Mouse (Mus musculus): ENCODE data around the gene Map3k20. TPM values are rescaled to one million over a fixed set of nuclear protein-coding genes. Genes with fewer than 3 reads are reported as not detected.

Gene Map3k20
- polyA plus RNA-seq, 1 experiment from 2014 or later: 9.5 TPM

DNA sequence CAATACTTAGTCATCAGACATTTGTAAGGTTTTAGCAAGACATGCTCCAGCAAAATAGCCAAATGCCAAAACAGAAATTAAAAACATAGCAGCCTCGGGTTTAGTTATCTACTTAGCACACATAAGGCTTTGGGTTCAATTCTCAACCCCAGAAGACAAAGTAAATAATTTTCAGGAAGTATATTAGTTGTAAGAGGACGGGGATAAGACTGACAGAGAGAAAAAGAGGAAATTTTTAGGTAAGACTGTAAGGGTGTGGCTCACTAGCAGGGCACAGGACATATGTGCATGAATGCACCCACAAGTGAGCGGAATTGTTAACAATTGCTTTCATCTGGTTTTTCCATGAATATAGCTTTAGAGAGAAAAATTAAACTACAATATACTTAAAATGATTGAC is 158.5 kb downstream of the Map3k20 start:
- H3K9me3 ChIP-seq (ENCODE audit: control insufficient read depth, low read length): no peaks in the 10 kb centered on the region
- ATAC-seq (replicated peaks; ENCODE audit: low FRiP score): no peak
- WGBS: 88% methylated on average over 3 of the region's 3 CpGs
- no peak overlapping the region for H3K4me2 ChIP-seq (ENCODE audit: low read depth, low read length, severe bottlenecking)
- no peak for DNase-seq (ENCODE audit: low spot score)
- no peak overlapping the region for H3K4me3 ChIP-seq (ENCODE audit: low read depth, low read length)
- H3K4me1 ChIP-seq (replicated peaks; ENCODE audit: control insufficient read depth, insufficient read depth, low read length): 0 out of 2 replicates have a peak, but pooled peaks cover 1% of the 10 kb centered on the region
- no peak overlapping the region for H3K27ac ChIP-seq (ENCODE audit: low read depth, low read length)
- no peaks in the 10 kb centered on the region for H3K27me3 ChIP-seq (ENCODE audit: control insufficient read depth, insufficient read depth, low read length)
- H3K9ac ChIP-seq (ENCODE audit: low read length): no peak overlapping the region
- no peaks in the 10 kb centered on the region for H3K36me3 ChIP-seq (ENCODE audit: control insufficient read depth, insufficient read depth, low read length)

DNA sequence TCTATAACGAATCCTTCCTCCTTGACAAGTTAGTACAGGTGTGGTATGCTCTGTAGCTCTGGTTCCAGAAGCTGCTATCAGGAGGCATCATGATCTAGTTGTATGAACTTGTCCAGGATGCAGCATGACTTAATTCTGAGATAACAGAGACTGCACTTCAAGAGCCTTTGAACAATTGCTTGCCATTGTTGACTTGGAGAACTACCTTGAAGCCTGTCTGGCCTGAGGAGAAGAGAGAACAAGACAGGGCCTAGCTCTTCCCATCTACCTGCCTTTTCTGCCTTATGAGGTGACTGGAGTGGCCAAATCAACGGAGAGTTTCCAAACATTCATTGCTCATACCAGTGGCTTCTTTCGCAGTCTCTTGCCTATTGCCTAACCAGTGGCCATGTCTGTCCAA is 160.7 kb downstream of the Map3k20 start:
- Histone ChIP-seq H3K36me3 (ENCODE audit: control insufficient read depth, insufficient read depth, low read length) (no peaks in the 10 kb centered on the region), H3K4me3 (ENCODE audit: low read depth, low read length) (no peak overlapping the region), H3K27ac (ENCODE audit: low read depth, low read length) (no peak overlapping the region), H3K27me3 (ENCODE audit: control insufficient read depth, insufficient read depth, low read length) (no peaks in the 10 kb centered on the region), H3K9ac (ENCODE audit: low read length) (no peak overlapping the region), H3K9me3 (ENCODE audit: control insufficient read depth, low read length) (no peaks in the 10 kb centered on the region), H3K4me2 (ENCODE audit: low read depth, low read length, severe bottlenecking) (no peak overlapping the region), H3K4me1 (replicated peaks; ENCODE audit: control insufficient read depth, insufficient read depth, low read length) (0 out of 2 replicates have a peak, but pooled peaks cover 1% of the 10 kb centered on the region)
- DNase-seq (ENCODE audit: low spot score) (no peak), ATAC-seq (replicated peaks; ENCODE audit: low FRiP score) (no peak)
- WGBS: 93% methylated on average over 3 of the region's 3 CpGs

DNA sequence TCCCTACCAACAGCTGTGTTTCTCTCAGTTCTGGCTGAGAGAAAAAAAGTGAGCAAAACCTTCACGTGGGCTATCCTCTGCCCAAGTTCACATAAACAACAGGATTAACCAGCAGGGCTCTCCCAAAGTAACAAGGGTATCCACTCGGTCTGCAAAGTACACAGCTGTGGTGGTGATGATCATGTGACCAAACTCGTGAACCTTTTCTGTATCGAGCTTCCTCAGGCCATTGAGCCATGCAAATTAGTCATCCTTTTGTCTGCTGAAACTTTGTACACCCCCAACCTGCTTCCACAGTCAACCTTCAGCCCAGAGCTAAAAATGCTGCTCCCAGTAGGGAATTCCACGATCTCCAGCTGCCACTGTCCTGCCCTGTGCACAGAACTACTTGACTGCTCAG is 161.2 kb downstream of the Map3k20 start:
- no peak overlapping the region for H3K4me3 ChIP-seq (ENCODE audit: low read depth, low read length)
- H3K4me1 ChIP-seq (replicated peaks; ENCODE audit: control insufficient read depth, insufficient read depth, low read length): 0 out of 2 replicates have a peak, but pooled peaks cover 1% of the 10 kb centered on the region
- H3K27ac ChIP-seq (ENCODE audit: low read depth, low read length): no peak overlapping the region
- WGBS: 36% methylated on average over 5 of the region's 5 CpGs
- no peaks in the 10 kb centered on the region for H3K9me3 ChIP-seq (ENCODE audit: control insufficient read depth, low read length)
- no peak overlapping the region for H3K9ac ChIP-seq (ENCODE audit: low read length)
- H3K36me3 ChIP-seq (ENCODE audit: control insufficient read depth, insufficient read depth, low read length): no peaks in the 10 kb centered on the region
- ATAC-seq (replicated peaks; ENCODE audit: low FRiP score) (no peak), DNase-seq (ENCODE audit: low spot score) (no peak)
- H3K4me2 ChIP-seq (ENCODE audit: low read depth, low read length, severe bottlenecking): no peak overlapping the region
- no peaks in the 10 kb centered on the region for H3K27me3 ChIP-seq (ENCODE audit: control insufficient read depth, insufficient read depth, low read length)

DNA sequence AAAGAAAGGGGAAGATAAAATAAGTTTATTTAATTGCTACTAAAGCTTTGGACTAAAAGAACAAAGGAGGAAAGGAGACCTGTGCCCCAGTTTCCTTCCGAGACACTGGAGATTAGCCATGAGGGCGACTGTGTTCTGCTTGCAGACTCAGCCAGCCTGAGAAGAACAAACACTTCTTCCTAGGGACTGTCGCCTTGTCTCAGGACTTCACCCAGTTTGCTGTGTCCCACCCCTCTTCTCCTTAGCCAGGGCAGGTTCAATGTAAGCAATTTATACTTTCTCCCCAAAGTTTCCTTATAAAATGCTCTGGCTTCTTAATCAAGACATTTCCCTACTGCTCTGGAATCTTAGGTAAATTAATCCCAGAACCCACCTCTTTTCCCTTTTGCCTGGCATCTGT is 168.1 kb downstream of the Map3k20 start:
- H3K36me3 ChIP-seq (ENCODE audit: control insufficient read depth, insufficient read depth, low read length): no peaks in the 10 kb centered on the region
- 23% methylated on average over 3 of the region's 3 CpGs for WGBS
- H3K27me3 ChIP-seq (ENCODE audit: control insufficient read depth, insufficient read depth, low read length): no peaks in the 10 kb centered on the region
- DNase-seq (ENCODE audit: low spot score) (no peak), ATAC-seq (replicated peaks; ENCODE audit: low FRiP score) (no peak)
- no peak overlapping the region for H3K4me3 ChIP-seq (ENCODE audit: low read depth, low read length)
- H3K9ac ChIP-seq (ENCODE audit: low read length): no peak overlapping the region
- no peak overlapping the region for H3K4me2 ChIP-seq (ENCODE audit: low read depth, low read length, severe bottlenecking)
- 0 out of 2 replicates have a peak, but pooled peaks cover 2% of the 10 kb centered on the region for H3K4me1 ChIP-seq (replicated peaks; ENCODE audit: control insufficient read depth, insufficient read depth, low read length)
- no peak overlapping the region for H3K27ac ChIP-seq (ENCODE audit: low read depth, low read length)
- H3K9me3 ChIP-seq (ENCODE audit: control insufficient read depth, low read length): no peaks in the 10 kb centered on the region

DNA sequence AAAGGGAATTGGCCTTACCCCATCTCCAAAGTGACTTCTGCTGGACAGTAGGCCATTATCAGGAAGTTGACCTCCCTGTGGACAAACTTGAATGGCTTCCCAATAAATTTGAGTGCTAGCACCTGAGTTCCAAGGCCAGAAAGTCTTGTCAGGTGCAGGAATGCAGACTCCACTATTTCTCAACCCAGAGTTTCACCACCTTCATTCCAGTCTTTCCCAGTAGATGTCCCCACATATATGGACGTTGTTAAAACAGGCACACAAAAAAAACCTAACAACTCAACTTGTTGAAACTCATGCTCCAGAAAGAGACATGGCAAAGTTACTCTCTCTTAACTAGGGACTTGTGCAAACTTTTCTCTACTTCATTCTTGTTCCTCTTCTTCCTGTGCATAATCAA is 170.8 kb downstream of the Map3k20 start:
- Histone ChIP-seq H3K4me1 (replicated peaks; ENCODE audit: control insufficient read depth, insufficient read depth, low read length) (0 out of 2 replicates have a peak, but pooled peaks cover 2% of the 10 kb centered on the region), H3K27ac (ENCODE audit: low read depth, low read length) (no peak overlapping the region), H3K36me3 (ENCODE audit: control insufficient read depth, insufficient read depth, low read length) (no peaks in the 10 kb centered on the region), H3K9me3 (ENCODE audit: control insufficient read depth, low read length) (no peaks in the 10 kb centered on the region), H3K27me3 (ENCODE audit: control insufficient read depth, insufficient read depth, low read length) (no peaks in the 10 kb centered on the region), H3K9ac (ENCODE audit: low read length) (no peak overlapping the region), H3K4me3 (ENCODE audit: low read depth, low read length) (no peak overlapping the region), H3K4me2 (ENCODE audit: low read depth, low read length, severe bottlenecking) (no peak overlapping the region)
- WGBS: 68% methylated on average over 1 of the region's 1 CpGs
- ATAC-seq (replicated peaks; ENCODE audit: low FRiP score): no peak
- DNase-seq (ENCODE audit: low spot score): no peak

DNA sequence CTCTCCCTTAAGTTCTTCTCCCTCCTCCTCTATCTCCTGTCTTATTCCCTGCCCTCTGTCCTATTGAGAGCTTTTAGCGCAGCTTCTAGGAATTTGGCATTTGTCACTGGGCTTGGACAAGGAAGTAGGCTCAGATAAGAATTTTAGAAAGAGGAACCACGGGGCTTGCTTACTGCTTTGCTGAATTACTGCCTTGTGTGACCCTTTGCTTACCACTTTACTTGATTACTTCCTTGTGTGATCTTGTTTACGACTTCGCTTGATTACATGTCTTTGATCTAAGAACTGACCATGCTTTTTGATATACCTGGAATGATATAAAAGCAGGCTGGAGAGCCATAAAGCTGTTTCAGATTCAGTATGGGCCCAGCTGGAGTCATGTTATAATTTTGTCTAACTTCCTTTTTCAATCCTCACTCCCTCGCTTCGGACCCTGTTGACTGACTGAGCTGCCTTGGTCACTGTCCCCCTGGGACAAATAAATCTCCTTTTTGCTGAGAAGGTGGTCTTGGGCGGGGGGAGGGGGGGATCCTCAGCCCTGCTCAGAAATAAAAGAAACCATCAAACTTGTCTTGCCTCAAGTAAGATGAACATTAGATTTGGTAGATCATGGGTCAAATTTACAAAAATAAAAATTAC is 179.1 kb downstream of the Map3k20 start:
- H3K4me2 ChIP-seq (ENCODE audit: low read depth, low read length, severe bottlenecking): no peak overlapping the region
- DNase-seq (ENCODE audit: low spot score) (no peak), ATAC-seq (replicated peaks; ENCODE audit: low FRiP score) (no peak)
- H3K27ac ChIP-seq (ENCODE audit: low read depth, low read length): no peak overlapping the region
- no peaks in the 10 kb centered on the region for H3K9me3 ChIP-seq (ENCODE audit: control insufficient read depth, low read length)
- WGBS: 81% methylated on average over 7 of the region's 7 CpGs
- no peaks in the 10 kb centered on the region for H3K36me3 ChIP-seq (ENCODE audit: control insufficient read depth, insufficient read depth, low read length)
- H3K9ac ChIP-seq (ENCODE audit: low read length): no peak overlapping the region
- no peaks in the 10 kb centered on the region for H3K4me1 ChIP-seq (replicated peaks; ENCODE audit: control insufficient read depth, insufficient read depth, low read length)
- no peaks in the 10 kb centered on the region for H3K27me3 ChIP-seq (ENCODE audit: control insufficient read depth, insufficient read depth, low read length)
- no peak overlapping the region for H3K4me3 ChIP-seq (ENCODE audit: low read depth, low read length)

DNA sequence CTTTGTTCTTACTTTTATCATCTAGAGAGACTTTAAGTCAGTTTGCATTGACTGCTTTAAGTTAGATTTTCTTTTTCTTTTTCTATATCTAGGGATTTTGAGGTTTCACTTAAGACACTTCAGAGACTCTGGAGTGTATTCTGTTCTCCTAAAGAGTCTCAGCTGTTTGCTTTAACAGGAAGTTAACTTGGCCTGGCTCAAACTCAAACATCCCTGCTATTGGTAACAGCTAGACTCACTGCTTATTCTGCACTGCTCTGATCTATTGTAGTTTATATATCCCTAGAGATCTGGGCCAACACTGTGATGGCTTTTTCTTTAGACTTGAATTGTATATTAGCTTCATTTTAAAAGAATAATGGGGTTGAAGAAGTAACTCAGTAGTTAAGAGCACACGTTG is 182.2 kb downstream of the Map3k20 start:
- Histone ChIP-seq H3K4me1 (replicated peaks; ENCODE audit: control insufficient read depth, insufficient read depth, low read length) (no peaks in the 10 kb centered on the region), H3K36me3 (ENCODE audit: control insufficient read depth, insufficient read depth, low read length) (no peaks in the 10 kb centered on the region), H3K9ac (ENCODE audit: low read length) (no peak overlapping the region), H3K4me3 (ENCODE audit: low read depth, low read length) (no peak overlapping the region), H3K27me3 (ENCODE audit: control insufficient read depth, insufficient read depth, low read length) (no peaks in the 10 kb centered on the region), H3K27ac (ENCODE audit: low read depth, low read length) (no peak overlapping the region), H3K4me2 (ENCODE audit: low read depth, low read length, severe bottlenecking) (no peak overlapping the region), H3K9me3 (ENCODE audit: control insufficient read depth, low read length) (no peaks in the 10 kb centered on the region)
- WGBS: 80% methylated on average over 1 of the region's 1 CpGs
- ATAC-seq (replicated peaks; ENCODE audit: low FRiP score) (no peak), DNase-seq (ENCODE audit: low spot score) (no peak)

DNA sequence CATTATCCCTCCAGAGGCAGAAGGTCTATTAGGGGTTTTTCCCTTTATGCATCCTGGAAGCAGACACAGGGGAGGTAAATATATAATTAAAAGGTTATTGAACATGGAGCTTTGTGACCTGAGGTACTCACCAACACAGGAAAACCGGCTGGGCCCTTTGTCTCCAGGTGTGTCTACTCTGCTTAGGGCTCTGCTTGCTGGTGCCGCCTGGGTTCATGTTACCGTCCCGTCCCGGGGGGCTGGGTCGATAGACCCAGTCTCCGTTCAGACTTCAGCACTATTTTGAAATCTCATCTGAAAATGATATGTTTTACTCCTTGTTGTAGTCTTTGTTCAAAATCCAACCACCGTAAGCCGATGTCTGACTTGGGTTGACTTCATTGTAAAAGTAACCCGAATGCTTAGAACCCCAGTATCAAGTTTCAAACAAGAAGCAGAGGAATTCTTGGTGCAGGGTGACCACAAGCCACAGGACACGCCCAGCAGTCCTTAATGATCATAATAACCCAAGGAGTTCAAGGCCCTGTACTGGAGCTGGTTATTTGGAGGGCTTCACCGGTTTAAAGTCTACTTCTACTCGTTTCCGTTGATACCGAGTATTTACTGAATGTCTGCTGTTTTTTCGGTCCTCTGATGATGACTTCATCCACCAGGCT is 186.1 kb downstream of the Map3k20 start:
- WGBS: 84% methylated on average over 16 of the region's 16 CpGs
- Histone ChIP-seq H3K9me3 (ENCODE audit: control insufficient read depth, low read length) (no peaks in the 10 kb centered on the region), H3K27me3 (ENCODE audit: control insufficient read depth, insufficient read depth, low read length) (no peaks in the 10 kb centered on the region), H3K9ac (ENCODE audit: low read length) (no peak overlapping the region), H3K4me3 (ENCODE audit: low read depth, low read length) (no peak overlapping the region), H3K4me2 (ENCODE audit: low read depth, low read length, severe bottlenecking) (no peak overlapping the region), H3K36me3 (ENCODE audit: control insufficient read depth, insufficient read depth, low read length) (no peaks in the 10 kb centered on the region), H3K4me1 (replicated peaks; ENCODE audit: control insufficient read depth, insufficient read depth, low read length) (no peaks in the 10 kb centered on the region), H3K27ac (ENCODE audit: low read depth, low read length) (no peak overlapping the region)
- DNase-seq (ENCODE audit: low spot score): no peak
- ATAC-seq (replicated peaks; ENCODE audit: low FRiP score): no peak

Data from forebrain, embryonic 11.5 days (tissue).